Mouse (Mus musculus) heart, embryonic 14.5 days (tissue): ENCODE measurements around the gene Suco. TPM values are rescaled to one million over a fixed set of nuclear protein-coding genes. Genes with fewer than 3 reads are reported as not detected.

ENCODE experiments used
- polyA plus RNA-seq: library from polyadenylated mRNA; unstranded; fragments of >200 nt; fragmentation: Nextera tagmentation; extraction: Ambion mirVana; gene quantifications from 2 replicates; pipeline ENCODE4 v1.2.1, GENCODE M21; 2014

The Suco gene
- polyA plus RNA-seq, 1 experiment from 2014 or later: 19.2 TPM

Other genes starting within 250 kb of the Suco start
- not detected in 2 replicates for gene Fasl, start 88.2 kb downstream of the Suco start, polyA plus RNA-seq
- 24.8 and 33.1 TPM in 2 replicates for gene Pigc, start 92.5 kb upstream of the Suco start, polyA plus RNA-seq
- not detected in 2 replicates for gene 4930558K02Rik, start 103.0 kb upstream of the Suco start, polyA plus RNA-seq